Mouse (Mus musculus) layer of hippocampus, adult 9-11 months (tissue): ENCODE measurements around the gene Ska3.

ENCODE experiments used
- DNase-seq: peaks from one replicate; pipeline ENCODE4 v3.0.0; 2022

Gene Ska3

GRCm38 (mm10) chr14:57791171-57791570, 34.8 kb downstream of the Ska3 start:
- DNase-seq: no peak

- DNase-seq: no peak
Measured at GRCm38 (mm10) chr14:57789759-57790158, 36.2 kb downstream of the Ska3 start.

- DNase-seq: no peak
Measured at GRCm38 (mm10) chr14:57789311-57789710, 36.7 kb downstream of the Ska3 start.

GRCm38 (mm10) chr14:57787406-57787805, 38.6 kb downstream of the Ska3 start:
- DNase-seq: no peak

- no peak for DNase-seq
Measured at GRCm38 (mm10) chr14:57772157-57772815, 53.7 kb downstream of the Ska3 start.

- no peak for DNase-seq
Measured at GRCm38 (mm10) chr14:57769102-57769501, 56.9 kb downstream of the Ska3 start.

GRCm38 (mm10) chr14:57760447-57761412, 65.3 kb downstream of the Ska3 start:
- DNase-seq: no peak

GRCm38 (mm10) chr14:57758237-57758636, 67.7 kb downstream of the Ska3 start, which contains the start of gene Lats2:
Gene Lats2, minus strand, starts transcription at chr14:57758388.
- no peak for DNase-seq
